Mouse (Mus musculus) heart, embryonic 16.5 days (tissue): ENCODE measurements around the gene Coro1c. TPM values are rescaled to one million over a fixed set of nuclear protein-coding genes. Genes with fewer than 3 reads are reported as not detected.
"Not testable (repeated sequence)": the region's sequence is repeated elsewhere in the genome, so short reads cannot be mapped to it uniquely, and the experiment has no call there.

Experiments
- ATAC-seq: fragments of 200-750 bp; cut with Nextera tagmentation; replicated peaks from 2 replicates; pipeline ENCODE4 v1.8.0; 2017; ENCODE audit warnings: moderate number of reproducible peaks; ENCODE audit not compliant: insufficient read depth, low FRiP score; ENCODE audit errors: extremely low read depth
- H3K27ac ChIP-seq: fragments of 300-500 bp; sonication (generic); 2 replicates; pipeline ENCODE4 v1.5.1; 2014; ENCODE audit warnings: mild to moderate bottlenecking, low read length, control low read depth, moderate library complexity
- H3K27me3 ChIP-seq: fragments of 300-500 bp; sonication (generic); 2 replicates; pipeline ENCODE4 v1.6.1; 2014; ENCODE audit warnings: low read length, mixed read lengths; ENCODE audit not compliant: control insufficient read depth, insufficient read depth
- H3K36me3 ChIP-seq: fragments of 300-500 bp; sonication (generic); 2 replicates; pipeline ENCODE4 v1.6.1; 2014; ENCODE audit not compliant: control insufficient read depth, insufficient read depth
- H3K4me1 ChIP-seq: fragments of 300-500 bp; sonication (generic); 2 replicates; pipeline ENCODE4 v1.6.1; 2014; ENCODE audit warnings: low read length, mixed read lengths; ENCODE audit not compliant: control insufficient read depth, insufficient read depth
- H3K4me2 ChIP-seq: fragments of 300-500 bp; sonication (generic); 2 replicates; pipeline ENCODE4 v1.6.1; 2014; ENCODE audit warnings: low read depth, mild to moderate bottlenecking, control low read depth, low read length
- H3K4me3 ChIP-seq: fragments of 300-500 bp; sonication (generic); 2 replicates; pipeline ENCODE4 v1.5.1; 2014; ENCODE audit warnings: mild to moderate bottlenecking, control low read depth, low read length
- H3K9ac ChIP-seq: fragments of 300-500 bp; sonication (generic); 2 replicates; pipeline ENCODE4 v1.6.1; 2014; ENCODE audit warnings: low read length, control low read depth
- H3K9me3 ChIP-seq: fragments of 300-500 bp; sonication (generic); replicated peaks from 2 replicates; pipeline ENCODE4 v1.6.1; 2016; ENCODE audit warnings: low read length; ENCODE audit not compliant: control insufficient read depth
- WGBS: fragments of 180-500 bp; shearing (Covaris S2); extraction: QIAGEN DNeasy Blood & Tissue Kit; methylation state at CpG from one replicate; pipeline ENCODE4 v1.1.7; 2014; 5-methylcytosine and 5-hydroxymethylcytosine counted together
- polyA plus RNA-seq: library from polyadenylated mRNA; unstranded; fragments of >200 nt; fragmentation: Nextera tagmentation; extraction: Ambion mirVana; gene quantifications from 2 replicates; pipeline ENCODE4 v1.2.1, GENCODE M21; 2015

Gene Coro1c
- polyA plus RNA-seq, 1 experiment from 2014 or later = 85.9 TPM

DNA sequence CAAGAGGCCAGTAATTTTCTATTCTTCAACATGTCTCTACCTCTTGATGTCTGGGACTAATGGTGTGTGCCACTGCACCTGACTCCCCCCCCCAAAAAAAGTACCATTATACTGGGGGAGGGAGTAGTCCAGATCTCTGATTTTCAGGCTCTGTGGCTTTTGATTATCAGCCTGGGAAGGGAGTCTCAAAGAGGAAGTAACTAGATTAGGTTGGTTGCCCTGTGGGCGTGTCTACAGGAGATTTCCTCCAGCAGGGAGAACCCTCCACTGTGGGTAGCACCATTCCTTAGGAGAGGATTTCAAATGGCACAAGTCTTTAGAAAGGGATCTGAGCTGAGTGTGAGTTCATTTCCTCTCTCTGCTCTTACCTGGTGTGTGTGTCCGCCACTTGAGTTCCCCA lies 95.9 kb downstream of the Coro1c start:
- Histone ChIP-seq H3K9me3 (peaks cover 9% of the 10 kb centered on the region; the same call in 1 of the 2 replicates), H3K36me3 (no peaks in the 10 kb centered on the region), H3K4me3 (no peak overlapping the region), H3K4me1 (0 out of 2 replicates have a peak, but pooled peaks cover 2% of the 10 kb centered on the region), H3K27ac (no peak overlapping the region), H3K4me2 (no peak overlapping the region), H3K9ac (no peak overlapping the region), H3K27me3 (no peaks in the 10 kb centered on the region; the same call in 1 of the 2 replicates)
- WGBS = 86% methylated on average over 2 of the region's 2 CpGs
- ATAC-seq = no peak

- ATAC-seq, H3K9me3 ChIP-seq, H3K9ac ChIP-seq, H3K27ac ChIP-seq, H3K4me3 ChIP-seq, H3K4me1 ChIP-seq, H3K36me3 ChIP-seq, H3K27me3 ChIP-seq, H3K4me2 ChIP-seq: not testable (repeated sequence)
- WGBS = 20% methylated on average over 11 of the region's 12 CpGs
Measured at GRCm38 (mm10) chr5:113811824-113812420, 96.6 kb downstream of the Coro1c start.

DNA sequence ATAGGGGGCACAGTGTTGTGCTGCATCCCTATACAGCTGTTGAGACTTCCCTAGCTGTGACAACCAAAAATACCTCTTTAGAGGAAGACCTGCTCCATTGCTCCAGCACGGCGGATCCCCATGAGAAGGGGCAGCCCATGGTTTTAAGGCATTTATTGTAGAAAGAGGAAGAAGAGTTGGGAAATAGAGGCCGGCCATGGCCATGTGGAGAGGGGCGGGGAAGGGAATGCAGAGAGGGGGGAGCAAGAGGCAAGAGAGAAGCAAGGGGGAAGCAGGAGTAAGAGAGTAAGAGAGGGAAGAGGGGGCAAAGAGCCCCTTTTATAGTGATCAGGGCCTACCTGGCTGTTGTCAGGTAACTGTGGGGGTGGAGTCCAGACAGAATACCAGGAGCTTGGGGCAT lies 98.4 kb downstream of the Coro1c start:
- no peaks in the 10 kb centered on the region for H3K27me3 ChIP-seq
- no peak overlapping the region for H3K9ac ChIP-seq
- H3K4me3 ChIP-seq = no peak overlapping the region
- no peak overlapping the region for H3K4me2 ChIP-seq
- H3K27ac ChIP-seq = no peak overlapping the region
- 0 out of 2 replicates have a peak, but pooled peaks cover 2% of the 10 kb centered on the region for H3K4me1 ChIP-seq
- ATAC-seq = no peak
- WGBS = 88% methylated on average over 4 of the region's 4 CpGs
- peaks cover 9% of the 10 kb centered on the region; the same call in 1 of the 2 replicates for H3K9me3 ChIP-seq
- no peaks in the 10 kb centered on the region for H3K36me3 ChIP-seq

DNA sequence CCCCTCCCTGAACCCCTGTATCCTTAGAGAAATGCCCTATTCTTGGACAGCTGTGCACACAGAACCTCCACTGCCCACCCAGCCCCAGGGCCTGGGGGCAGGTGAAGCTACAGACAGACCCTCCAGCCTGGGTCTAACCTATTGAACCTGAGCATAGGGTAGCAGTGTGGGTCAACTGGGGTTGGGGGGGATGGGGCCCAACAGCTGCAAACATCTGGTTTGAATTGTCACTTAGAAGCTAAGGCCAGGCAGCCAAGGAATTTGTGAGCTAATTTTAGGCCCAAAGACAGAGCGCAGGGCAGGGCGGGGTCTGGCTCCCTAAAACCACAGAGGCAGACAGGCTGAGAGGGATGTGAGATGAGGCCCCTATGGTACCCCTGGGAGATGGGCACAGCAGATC lies 100.4 kb downstream of the Coro1c start:
- Histone ChIP-seq H3K36me3 (no peaks in the 10 kb centered on the region), H3K9me3 (peaks cover 9% of the 10 kb centered on the region; the same call in 1 of the 2 replicates), H3K4me1 (0 out of 2 replicates have a peak, but pooled peaks cover 2% of the 10 kb centered on the region), H3K9ac (no peak overlapping the region), H3K4me2 (no peak overlapping the region), H3K27me3 (no peaks in the 10 kb centered on the region), H3K27ac (no peak overlapping the region), H3K4me3 (no peak overlapping the region)
- ATAC-seq = peak; percentile 52; the same call in 1 of the 2 replicates
- 32% methylated on average over 2 of the region's 2 CpGs for WGBS

DNA sequence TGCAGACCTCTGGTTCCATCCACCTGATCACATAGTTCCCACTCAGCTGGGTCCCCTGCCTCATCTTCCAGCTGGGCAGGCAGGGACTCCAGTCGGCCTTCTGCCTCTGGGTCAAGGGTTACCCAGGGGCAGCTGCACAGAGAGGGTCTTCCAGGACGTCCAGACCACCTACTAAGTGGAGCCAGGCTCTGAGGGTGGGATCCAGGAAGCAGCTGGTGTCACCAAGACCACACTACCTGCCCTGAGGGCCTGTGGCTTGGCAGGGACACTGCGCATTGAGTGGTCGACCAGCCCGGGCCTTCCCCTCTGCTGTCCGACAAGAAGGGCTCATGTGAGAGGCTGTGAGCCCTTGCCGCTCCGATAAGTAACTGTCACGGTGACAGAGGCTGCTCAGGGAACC lies 100.8 kb downstream of the Coro1c start:
- no peak overlapping the region for H3K27ac ChIP-seq
- H3K36me3 ChIP-seq = no peaks in the 10 kb centered on the region
- H3K27me3 ChIP-seq = no peaks in the 10 kb centered on the region
- H3K4me2 ChIP-seq = no peak overlapping the region
- 0 out of 2 replicates have a peak, but pooled peaks cover 2% of the 10 kb centered on the region for H3K4me1 ChIP-seq
- 48% methylated on average over 9 of the region's 9 CpGs for WGBS
- ATAC-seq = no peak
- peaks cover 9% of the 10 kb centered on the region; the same call in 1 of the 2 replicates for H3K9me3 ChIP-seq
- no peak overlapping the region for H3K4me3 ChIP-seq
- H3K9ac ChIP-seq = no peak overlapping the region

GRCm38 (mm10) chr5:113806414-113806813 lies 102.1 kb downstream of the Coro1c start:
- no peaks in the 10 kb centered on the region for H3K36me3 ChIP-seq
- no peak for ATAC-seq
- no peak overlapping the region for H3K4me3 ChIP-seq
- H3K9me3 ChIP-seq = peaks cover 6% of the 10 kb centered on the region; the same call in 1 of the 2 replicates
- no peak overlapping the region for H3K9ac ChIP-seq
- no peak overlapping the region for H3K4me2 ChIP-seq
- 0 out of 2 replicates have a peak, but pooled peaks cover 2% of the 10 kb centered on the region for H3K4me1 ChIP-seq
- no peak overlapping the region for H3K27ac ChIP-seq
- H3K27me3 ChIP-seq = no peaks in the 10 kb centered on the region
- WGBS = 23% methylated on average over 10 of the region's 10 CpGs

DNA sequence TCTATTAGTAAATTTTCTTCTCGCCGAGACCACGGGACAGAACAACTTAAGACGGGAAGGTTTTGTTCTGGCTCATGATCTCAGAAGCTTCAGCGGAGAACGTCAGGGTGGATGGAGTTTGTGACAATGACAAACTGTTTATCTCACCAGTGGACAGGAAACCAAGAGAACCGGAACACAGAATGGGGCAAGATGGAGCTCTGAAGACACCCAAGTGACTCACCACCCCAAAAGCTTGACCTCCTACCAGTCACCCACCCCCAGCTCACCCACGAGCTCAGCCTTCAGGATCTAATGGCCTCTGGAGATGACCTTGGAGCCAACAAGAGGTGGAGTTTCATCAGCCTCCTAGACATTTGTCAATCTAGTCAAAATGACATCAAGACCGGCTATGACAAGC lies 103.3 kb downstream of the Coro1c start:
- H3K27ac ChIP-seq = no peak overlapping the region
- H3K4me1 ChIP-seq = 0 out of 2 replicates have a peak, but pooled peaks cover 2% of the 10 kb centered on the region
- no peaks in the 10 kb centered on the region for H3K9me3 ChIP-seq
- no peaks in the 10 kb centered on the region for H3K36me3 ChIP-seq
- H3K4me2 ChIP-seq = no peak overlapping the region
- 83% methylated on average over 9 of the region's 9 CpGs for WGBS
- no peak overlapping the region for H3K4me3 ChIP-seq
- H3K27me3 ChIP-seq = no peaks in the 10 kb centered on the region
- H3K9ac ChIP-seq = no peak overlapping the region
- no peak for ATAC-seq

DNA sequence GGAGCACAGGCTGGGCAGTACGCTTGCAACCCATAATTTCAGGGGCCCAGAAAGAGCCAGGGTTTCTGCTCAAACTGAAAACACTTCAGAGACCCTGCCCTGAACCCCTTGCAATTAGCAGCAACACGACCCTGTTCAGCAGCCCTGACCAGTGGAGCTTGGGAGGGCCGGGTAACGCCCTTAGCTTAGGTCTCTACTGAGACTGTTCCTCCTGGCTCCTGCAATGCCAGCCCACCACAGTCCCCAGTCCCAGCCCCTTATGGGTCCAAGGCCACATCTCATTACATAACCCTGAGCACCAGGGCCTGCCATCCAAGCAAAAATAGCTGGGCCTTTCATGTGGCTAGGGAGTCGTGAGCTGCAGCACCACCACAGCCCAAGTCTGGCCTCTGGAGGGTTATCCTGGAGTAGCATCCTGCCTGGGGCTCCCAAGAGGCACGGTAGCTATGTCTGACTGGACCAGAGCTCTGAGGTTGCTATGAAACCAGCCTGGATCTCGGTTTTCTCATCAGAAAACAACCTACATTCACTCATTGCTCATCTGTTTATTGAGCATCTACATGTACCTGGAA lies 104.1 kb downstream of the Coro1c start:
- Histone ChIP-seq H3K36me3 (no peaks in the 10 kb centered on the region), H3K4me2 (no peak overlapping the region), H3K27me3 (peaks cover under 1% of the 10 kb centered on the region; the same call in 1 of the 2 replicates), H3K9me3 (no peaks in the 10 kb centered on the region), H3K4me1 (0 out of 2 replicates have a peak, but pooled peaks cover 6% of the 10 kb centered on the region), H3K9ac (no peak overlapping the region), H3K4me3 (no peak overlapping the region), H3K27ac (no peak overlapping the region)
- ATAC-seq = no peak
- WGBS = 53% methylated on average over 7 of the region's 7 CpGs

DNA sequence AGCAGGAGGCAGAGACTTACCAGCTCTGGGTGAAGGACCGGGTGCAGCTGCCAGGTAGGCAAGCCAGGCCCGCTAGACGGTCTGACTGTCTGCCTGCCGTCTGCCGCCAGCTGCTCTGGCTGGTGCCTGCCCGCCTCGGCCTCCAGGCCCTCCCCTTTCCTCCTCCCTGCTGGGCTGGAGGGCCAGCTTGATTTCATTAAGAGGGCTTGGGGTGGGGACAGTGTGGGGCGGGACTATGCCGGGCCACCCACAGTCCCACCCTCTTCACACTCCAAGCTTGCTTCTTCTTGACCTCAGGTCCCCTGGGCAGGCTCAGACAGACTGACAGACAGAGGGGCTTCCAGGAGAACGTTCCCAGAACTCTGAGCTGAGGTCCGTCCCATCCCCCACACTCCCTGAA lies 108.3 kb downstream of the Coro1c start, which contains the start of gene Tmem119:
Gene Tmem119 (minus strand): TSS at position 237 of the 400 bp plus-strand sequence.
- Histone ChIP-seq H3K9ac (peak within 1 kb of the TSS; percentile 39), H3K4me2 (peak within 1 kb of the TSS; percentile 49), H3K4me3 (peak within 1 kb of the TSS; percentile 43), H3K36me3 (no peaks in the 10 kb centered on the region), H3K27me3 (peaks cover 9% of the 10 kb centered on the region), H3K27ac (peak within 1 kb of the TSS; percentile 46; the same call in 1 of the 2 replicates), H3K9me3 (no peaks in the 10 kb centered on the region), H3K4me1 (peaks cover 12% of the 10 kb centered on the region)
- WGBS = under 1% methylated on average over 11 of the region's 11 CpGs
- peak; percentile 83 for ATAC-seq
